Mouse (Mus musculus): Measurements from ENCODE around the gene Lrrc75a.

The Lrrc75a gene

DNA sequence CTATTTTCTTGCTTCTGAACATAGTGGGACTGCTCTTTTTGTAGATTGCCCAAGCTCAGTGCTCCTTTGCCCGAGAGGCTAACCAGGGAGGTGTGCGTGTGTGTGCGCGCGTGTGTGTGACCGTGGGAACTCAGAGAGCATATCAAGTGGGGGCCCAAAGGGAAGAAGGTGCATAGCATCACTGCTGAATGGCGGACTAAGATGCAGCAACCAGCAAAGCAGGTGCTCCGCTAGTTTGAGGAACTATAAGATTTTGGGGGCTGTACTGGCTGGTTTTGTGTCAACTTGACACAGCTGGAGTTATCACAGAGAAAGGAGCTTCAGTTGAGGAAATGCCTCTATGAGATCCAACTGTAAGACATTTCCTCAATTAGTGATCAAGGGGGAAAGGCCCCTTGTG is 27.2 kb downstream of the Lrrc75a start:
- DNase-seq (ENCODE audit: low read depth) = no peak

DNA sequence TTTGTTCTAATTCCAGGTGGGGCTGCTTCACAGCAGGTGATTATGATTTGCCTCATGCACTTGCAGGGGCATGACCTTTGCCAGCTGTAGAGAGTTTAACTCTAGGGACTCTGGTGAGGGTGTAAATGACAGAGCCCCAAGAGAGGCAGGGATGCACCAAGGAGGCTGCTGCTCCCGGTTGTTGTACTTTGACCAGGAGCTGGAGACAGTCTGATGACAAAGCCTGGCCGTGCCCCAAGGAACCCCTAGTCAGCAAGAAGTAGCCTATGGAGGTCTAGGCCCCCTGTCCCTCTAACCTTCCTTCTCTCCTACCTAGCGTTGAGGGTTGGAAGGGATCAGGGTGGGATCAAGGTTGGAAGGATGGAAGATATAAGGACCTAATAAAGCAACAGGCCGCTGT is 32.9 kb downstream of the Lrrc75a start:
- no peak for DNase-seq (ENCODE audit: low read depth)

DNA sequence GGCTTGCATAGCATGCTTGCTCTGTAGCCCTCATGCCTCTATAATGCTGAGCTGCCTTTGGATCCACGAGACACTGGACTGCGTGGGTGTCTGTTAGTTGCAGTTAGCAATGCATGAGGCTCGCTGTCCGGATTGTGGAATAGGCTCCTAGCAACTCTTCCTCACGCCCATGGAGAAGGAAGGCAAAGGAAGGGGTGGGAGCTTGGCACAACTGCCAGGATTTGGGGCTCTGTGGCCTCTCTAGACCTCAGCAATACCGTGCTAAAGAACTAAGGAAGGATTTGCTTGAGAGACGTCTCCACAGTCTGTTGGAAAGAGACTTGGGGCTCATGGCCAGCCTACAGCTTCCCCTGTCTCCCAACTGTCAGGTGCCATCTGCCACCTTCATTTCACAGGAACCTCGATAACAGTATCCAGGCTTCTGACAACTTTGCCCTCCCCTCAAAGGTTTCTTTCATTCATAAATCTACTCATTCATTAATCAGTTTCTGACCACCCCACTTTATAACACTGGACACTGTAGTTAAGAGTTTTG is 33.4 kb downstream of the Lrrc75a start:
- no peak for DNase-seq (ENCODE audit: low read depth)

DNA sequence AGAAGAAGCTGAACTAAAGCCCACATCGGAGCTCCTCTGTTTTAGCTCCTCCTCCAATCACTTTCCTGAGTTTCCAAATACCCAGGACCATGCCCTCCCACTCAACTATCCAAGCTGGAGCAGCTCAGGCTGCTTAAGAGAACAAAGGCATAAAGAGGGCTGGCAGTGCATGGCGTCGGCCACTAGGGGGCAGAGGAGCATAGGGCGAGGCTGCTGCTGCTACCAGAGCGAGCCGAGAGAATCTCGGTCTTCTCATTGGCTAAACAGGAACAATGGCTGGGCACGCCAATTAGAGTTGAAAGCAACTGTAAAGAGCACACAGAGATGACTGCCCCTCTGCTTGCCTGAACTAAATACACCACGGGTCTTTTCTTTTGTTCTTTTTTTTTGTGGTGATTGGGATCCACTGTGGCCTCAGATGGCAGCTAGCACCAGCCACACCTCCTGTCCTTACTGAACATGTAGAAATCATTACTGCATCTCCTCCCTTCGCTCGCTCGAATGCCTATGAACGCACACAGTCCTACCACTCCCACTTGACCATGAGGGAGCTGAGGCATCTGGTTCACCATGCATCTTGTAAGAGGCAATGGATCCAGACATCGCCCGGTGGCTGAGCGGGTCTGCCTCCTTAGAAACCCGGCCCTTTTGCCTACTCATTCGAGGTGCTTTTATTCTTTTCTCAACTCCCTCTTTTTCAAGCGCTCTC is 34.5 kb downstream of the Lrrc75a start:
- DNase-seq (ENCODE audit: low read depth) = peak; percentile 93

DNA sequence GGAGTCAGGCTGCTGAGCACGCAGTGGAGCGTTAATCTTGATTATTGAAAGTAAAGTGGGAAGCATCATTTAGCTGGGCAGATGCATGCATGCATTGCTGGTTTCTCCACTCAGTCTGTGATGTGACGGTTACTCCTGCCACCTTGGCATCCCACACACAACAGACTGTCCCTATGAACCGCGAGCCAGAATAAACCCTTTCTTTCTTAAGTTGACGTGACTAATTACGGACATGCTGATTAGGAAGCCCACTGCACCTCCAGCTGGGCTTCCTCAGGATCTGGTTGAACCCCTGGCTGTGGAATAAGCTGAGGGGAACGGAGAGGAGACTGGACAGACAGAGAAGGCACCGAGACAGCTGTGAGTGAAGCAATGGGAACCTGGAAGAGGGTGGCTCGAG is 35.7 kb downstream of the Lrrc75a start:
- no peak for DNase-seq (ENCODE audit: low read depth)

DNA sequence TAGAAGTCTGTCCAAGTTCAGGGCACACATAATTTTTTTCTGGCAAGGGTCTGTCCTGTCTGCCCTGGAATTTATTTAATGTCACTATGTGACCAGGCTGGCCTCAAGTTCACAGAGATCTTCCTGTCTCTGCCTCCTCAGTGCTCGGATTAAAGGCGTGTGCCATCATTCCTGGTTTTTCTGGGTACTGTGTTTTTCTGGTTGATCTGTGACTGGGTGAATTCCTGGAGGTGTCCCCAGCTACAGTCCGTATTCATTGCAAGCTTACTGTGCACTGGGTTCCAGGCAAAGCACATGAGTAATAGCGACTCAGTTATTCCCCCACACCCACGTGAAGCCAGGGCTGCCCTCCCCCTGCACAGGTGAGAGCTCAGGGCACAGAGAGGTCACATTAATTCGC is 38.0 kb downstream of the Lrrc75a start:
- no peak for DNase-seq (ENCODE audit: low read depth)

DNA sequence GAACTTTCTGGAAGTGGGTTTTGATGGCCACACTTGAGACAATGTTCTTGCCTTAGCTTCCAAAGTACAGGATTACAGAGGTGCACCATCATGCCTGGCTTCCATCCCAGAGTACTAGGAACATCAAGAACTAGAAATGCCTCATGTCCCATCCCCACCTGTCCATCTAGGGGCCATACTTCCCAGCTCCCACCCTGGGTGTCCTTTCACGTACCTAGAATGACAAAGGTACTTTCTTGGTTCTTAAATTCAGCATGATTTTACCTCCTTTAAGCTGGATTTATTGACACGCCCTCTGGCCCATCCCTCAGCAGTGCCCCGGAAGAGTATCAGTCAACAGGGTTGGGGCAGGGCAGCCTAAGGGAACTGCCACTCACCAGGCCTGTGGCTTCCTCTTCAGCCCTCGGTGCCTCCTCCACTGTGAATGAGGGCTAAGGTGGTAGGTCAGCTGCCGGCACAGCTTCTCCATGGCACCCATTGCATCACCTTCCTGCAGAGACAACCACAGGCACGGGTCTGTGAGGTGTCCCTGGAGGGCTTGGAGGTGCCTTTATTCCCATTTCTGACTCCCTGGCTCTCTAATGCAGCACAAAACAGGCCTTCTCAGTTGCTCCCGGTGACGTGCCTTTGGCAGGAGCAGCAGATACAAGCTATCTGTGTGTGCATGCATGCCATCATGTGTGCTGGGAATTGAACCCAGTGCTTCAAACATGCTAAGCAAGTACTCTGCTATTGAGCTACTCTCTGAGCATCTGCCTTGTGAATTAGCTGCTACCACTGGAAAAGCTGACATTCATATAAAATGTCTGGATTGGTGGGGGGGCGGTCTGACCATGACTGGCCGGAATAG is 39.3 kb downstream of the Lrrc75a start:
- no peak for DNase-seq (ENCODE audit: low read depth)

DNA sequence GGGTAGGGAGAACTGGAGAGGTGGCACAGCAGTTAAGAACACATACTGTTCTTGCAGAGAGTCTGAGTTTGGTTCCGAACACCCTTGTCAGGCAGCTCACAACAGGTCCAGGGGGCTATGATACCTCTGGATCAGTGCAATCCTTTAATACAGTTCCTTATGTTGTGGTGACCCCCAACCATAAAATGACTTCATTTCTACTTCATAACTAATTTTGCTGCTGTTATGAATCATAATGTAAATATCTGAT is 40.4 kb downstream of the Lrrc75a start:
- DNase-seq (ENCODE audit: low read depth) = no peak

DNA sequence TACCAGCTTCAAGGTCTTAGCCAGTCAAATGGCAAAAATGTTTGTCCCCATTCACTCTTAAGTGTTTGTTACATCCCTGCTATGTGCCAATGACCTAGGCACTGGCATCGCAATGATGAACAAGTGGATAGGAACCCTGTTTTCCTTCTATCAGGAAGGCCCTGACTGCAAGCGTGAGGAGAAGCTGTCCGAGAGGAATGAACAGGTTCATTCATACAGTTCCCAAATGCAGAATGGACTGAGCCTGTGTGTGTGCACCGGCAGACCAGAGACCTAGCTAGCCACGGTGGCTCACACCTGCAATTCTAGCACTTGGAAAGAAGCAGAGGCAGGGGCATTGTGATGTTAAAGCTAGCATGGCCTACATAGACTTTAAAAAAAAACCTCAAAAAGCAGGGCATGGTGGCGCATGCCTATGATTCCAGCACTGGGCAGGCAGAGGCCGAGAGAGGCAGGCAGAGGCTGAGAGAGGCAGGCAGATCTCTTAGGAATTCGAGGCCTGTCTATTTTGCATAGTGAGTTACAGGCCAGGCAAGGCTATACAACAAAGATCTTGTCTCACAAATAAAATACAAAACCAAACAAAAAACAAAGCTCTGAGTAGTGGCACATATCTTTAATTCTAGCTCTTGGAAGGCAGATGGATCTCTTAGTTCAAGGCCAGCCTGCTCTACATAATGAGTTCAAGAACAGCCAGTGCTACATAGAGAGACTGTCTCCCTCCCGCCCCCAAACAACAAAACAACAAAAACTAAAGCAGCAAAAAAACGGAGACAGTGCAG is 41.0 kb downstream of the Lrrc75a start:
- DNase-seq (ENCODE audit: low read depth) = no peak

DNA sequence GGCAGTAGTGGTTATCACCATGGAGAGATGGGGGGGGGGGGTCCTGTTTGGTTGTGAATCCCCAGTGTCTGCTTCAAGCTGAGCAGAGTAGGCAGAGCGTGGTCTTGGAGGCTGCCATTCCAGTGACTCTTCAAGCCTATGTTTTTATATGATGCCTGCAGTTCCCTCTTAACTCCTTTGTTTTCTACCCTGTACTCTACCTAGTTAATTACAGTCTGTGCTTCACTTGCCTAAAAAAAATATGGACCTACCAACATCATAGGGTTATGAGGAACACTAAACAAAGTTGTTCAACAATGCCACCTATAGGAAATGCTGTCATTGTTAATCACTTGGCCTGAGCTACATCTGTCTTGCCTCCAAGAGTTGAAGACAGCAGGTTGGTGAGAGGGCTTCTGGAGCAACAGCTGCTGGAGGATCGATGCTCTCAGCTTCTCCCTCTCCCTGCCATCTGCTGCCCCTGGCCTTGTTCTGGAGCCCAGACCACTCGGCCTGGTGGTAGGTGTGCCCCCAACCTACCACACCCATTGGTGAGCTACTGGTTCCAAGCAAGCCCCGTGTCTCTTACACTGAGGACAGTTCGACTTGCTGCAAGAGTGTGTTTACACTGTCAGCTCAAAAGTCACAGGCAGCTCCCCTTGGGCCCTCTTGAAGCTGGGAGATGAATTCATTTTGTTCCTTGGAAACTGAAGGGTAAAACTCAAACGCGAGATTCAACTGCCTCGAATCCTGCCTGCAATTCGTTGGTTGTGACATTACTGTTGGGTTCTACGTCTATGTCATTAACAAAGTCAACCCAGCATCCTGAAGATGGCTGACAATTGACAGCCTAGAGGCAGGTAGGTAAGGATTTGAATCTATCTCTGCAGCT is 41.8 kb downstream of the Lrrc75a start:
- peak; percentile 38 for DNase-seq (ENCODE audit: low read depth)

DNA sequence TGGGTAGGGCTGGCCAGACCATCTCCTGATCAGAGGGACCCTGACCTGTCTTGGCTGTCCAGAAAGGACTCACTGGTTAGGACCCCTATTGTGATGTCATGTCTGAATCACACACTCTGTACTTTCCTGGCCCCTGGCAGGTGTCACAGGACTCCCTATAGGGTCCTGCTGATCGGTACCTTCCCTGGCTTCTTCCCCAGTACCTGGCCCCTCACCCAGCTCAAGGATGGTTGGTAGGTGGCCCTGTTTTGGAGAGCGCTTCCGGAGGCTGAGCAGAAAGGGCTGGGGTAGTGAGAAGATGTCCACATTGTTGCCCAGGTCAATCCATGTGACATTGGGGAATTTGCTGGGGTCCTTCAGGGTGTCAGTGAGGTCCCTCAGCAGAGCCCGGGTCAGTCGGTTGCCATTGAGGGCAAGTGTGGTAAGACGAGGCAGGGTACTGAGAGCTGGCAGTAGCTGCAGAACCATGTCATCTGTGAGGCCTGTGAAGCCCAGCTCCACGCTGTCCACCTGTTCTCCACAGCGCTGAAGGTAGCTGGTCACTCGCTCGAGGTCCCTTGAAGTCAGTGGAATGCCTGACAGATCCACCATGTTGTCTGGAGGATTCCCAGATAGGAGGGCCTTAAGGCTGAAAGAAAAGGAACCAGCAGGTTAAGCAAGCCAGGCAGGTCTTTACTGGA is 42.6 kb downstream of the Lrrc75a start:
- DNase-seq (ENCODE audit: low read depth) = peak; percentile 27

DNA sequence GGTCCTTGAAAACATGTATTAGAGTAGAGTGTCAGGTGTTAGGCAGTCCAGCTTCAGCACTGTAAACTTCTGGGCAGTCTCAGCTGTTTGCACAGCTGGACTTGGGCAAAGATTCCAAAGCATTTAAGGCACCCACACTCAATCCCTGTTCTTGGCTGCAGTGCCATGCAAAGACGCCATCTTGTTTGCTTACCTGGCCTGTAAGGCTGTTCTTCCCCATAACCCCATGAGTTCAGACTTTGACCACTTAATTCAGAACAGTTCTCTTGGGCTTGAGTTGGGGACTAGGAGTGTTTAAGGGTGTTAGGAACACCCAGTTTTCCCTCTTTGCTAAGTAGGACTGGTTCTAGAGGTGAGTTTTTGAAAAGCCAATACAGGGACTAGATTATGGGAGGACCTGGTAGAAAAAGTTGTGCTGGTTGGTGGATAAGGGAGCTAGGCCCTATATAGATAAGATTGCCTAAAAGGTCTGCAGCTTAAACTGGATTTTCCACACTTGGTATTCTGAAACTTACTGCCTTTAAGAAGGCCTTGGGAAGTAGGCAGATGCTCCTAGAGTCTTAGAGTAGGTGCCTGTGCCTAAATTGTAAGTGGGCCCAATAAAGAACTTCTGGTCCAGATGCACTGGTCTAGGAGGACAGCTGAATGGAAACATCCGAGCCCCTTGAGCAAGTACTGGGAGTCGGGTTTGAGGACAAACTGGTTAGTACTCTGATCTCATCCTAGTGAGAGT is 43.3 kb downstream of the Lrrc75a start:
- peak; percentile 29 for DNase-seq (ENCODE audit: low read depth)

DNA sequence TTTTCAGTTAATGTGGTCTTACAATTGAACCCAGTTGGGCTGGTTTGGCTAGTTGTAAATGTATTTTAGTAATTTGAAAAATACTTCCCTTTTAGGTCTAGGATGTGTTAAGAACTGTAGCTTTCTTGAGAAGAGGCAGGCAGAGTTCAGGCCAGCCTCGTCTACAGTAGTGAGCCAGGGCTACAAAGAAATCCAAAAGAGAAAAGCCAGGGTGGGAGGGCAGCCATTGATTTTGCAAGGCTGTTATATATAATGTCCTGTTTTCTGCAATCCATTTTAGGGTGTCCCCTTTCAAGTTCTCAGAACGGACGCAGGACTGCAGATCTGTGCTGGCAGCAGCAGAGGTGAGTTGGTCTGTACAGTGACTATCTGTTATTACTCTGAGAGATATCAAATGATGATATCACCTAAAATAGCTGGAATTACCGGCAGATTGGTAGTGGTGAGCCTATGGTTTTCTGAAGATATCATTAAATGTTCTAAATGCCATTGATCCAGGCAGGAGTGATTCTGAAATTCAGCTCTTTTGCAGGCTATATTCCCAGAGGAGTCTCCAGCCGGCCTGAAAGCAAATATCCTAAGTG is 44.1 kb downstream of the Lrrc75a start:
- no peak for DNase-seq (ENCODE audit: low read depth)

DNA sequence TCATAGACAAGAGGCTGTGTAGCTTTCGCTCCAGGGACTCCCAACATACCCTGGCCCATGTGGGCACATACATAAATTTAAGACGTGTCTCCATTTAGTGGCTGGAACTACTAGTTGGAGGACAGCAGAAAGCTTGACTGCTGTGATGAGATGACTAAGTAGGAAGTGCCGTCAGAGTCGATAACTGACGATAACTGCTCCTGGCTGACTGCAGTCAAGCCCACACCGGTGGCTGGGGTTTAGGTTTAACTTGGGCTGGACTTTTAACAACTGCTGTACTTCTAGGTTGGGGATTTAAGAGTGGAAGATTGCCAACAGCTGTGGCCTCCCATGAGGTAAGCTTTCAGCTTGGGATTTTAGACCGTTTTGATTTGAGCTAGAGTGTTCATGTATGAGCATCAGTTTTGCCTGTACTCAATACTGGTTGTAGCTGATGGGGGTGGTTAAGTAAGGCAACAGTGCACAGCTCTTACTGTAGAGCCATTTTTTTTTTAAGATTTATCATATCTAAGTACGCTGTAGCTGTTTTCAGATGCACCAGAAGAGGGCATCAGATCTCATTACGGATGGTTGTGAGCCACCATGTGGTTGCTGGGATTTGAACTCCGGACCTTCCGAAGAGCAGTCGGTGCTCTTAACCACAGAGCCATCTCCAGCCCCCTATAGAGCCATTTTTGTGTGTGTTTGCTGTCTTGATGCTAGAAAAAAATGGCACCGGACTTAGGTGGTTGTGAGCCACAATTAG is 44.8 kb downstream of the Lrrc75a start:
- peak; percentile 57 for DNase-seq (ENCODE audit: low read depth)

DNA sequence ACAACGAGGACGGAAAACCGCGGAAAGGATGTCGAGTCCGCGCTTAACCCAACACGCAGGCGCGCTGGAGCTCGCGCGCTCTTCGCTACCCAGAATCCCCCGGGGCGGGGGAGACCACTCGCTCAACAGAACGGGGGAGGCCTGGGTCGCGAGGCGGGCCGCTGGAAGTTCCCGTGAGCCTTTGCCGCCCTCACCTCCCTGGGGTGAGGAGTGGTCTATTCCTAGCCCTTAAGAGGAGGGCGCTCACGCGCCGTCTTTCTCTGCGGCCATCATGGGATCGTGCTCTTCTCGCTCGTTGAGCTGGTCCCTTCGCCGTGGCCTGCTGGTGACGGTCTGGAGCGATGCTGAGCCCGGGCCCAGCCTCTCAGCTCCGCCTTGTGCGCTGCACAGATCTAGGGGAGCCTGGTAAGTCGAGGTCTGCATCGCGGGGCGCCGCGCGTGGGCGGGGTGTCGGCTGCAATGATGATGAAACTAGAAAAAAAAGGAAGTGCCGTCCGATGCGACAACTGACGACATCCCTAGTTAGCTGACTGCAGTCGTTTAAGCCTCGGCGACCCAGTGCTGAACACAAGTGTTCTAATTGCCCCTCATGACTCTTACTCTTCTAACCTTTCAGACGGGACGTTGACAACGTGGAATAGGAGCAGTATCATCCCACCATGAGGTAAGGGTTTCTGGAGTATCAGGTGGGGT is 45.6 kb downstream of the Lrrc75a start:
- peak; percentile 98 for DNase-seq (ENCODE audit: low read depth)

DNA sequence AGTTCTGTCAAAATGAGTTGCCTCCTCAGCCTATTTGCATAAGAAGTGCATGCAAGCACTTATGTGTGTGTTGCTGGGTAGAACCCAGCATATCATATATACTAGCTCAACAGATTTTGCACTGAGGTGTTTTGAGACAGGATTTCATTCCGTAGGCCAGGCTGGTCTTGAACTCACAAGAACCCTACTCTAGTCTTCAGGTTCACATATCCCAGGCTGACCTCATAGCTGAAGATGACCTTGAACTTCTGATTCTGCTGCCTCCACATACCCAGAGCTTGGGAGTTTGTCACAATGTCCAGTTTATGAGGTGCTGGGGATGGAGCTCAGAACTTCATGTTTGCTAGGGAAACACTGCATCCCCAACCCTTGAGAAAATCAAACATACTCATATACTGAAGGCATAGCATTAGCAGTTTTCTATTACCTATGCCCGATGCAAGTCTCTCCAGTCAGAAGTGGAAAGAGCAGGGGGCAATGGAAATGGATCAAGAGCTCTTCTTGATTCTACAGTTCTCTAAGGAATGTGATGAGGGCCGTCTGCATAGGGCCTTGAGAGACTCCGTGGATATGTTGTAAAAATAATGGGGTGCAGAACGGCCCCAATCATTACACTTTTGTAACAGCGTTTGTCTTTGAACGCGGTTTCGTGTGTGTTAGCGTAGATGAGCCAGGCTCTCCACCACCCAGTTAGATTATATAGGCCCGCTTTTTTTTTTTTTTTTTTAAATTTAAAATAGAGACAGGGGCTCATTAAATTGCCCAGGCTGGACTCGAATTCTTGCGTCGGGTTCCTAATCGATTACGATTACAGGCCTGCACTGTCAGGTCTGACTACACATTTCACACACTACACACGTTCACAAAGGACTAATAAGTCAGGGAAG is 46.3 kb downstream of the Lrrc75a start:
- DNase-seq (ENCODE audit: low read depth) = no peak

DNA sequence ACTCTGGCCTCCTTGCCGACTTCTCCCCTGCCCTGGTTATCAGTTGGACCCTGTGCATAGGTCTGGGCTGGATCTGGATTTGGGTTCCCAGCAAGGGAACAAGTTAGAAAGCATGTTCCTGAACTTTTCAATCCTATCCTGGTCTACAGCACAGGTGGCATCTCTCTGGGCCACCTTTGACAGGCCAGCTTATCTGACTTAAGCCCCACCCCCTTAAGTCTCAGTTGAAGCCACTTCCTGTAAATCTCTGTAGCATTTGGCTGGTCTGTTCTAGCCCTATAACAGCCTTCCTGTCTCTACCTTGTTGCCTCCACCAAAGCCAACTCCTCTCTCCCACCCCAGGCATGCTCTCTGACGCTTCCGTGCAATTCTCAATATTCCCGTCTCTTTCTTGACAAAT is 49.8 kb downstream of the Lrrc75a start:
- DNase-seq (ENCODE audit: low read depth) = peak; percentile 63

All from naive thymus-derived CD4-positive, alpha-beta T cell, adult 2 months (primary cell).